Mouse (Mus musculus): ENCODE data around the gene Heg1.

Heg1 gene

GRCm38 (mm10) chr16:33708585-33709397, 24.6 kb downstream of the Heg1 start:
- DNase-seq = no peak

DNA sequence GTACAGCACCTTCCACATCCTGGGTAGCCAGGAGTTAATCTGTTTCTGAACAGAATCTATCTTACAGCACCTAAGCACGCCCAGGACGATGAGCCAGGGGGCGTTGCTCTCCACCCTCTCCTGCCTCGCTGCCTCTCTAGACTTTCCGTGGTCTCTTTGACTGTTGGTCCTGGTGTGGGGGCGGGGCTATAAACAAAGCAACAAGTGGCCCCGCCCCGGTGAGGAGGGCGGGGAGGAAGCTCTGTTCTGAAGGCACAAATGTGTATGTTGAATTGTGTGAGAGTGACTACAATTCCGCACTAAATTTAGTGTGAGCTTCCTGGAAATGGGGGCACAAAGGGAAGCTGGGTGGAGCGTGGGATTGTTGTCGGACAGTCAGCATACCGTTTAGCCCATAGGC, 30.1 kb downstream of the Heg1 start:
- peak; percentile 98 for DNase-seq

- DNase-seq = no peak
Measured at GRCm38 (mm10) chr16:33723241-33723640, 39.1 kb downstream of the Heg1 start.

DNA sequence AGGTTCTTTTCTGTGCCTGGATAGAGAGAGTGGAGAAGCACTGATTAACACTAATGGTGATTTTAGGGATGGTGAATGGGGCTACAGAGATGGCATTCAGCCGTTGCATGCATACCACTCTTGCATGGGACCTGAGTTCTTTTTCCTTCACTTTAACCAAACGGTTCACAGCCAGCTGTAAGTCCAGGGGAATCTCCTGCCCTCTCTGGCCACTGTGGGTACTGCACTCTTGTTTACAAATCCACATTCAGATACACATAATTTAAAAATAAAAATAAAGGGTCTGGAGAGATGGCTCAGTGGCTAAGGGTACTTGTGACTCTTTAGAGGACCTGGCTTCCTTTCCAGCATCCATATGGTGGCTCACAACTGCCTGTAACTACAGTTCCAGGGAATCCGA, 39.8 kb downstream of the Heg1 start:
- DNase-seq = no peak

GRCm38 (mm10) chr16:33726261-33726660, 42.1 kb downstream of the Heg1 start:
- DNase-seq = no peak

GRCm38 (mm10) chr16:33726892-33727291, 42.7 kb downstream of the Heg1 start:
- DNase-seq = no peak

GRCm38 (mm10) chr16:33728427-33728826, 44.3 kb downstream of the Heg1 start:
- DNase-seq = no peak

GRCm38 (mm10) chr16:33731291-33731690, 47.1 kb downstream of the Heg1 start:
- no peak for DNase-seq

GRCm38 (mm10) chr16:33732237-33732749, 48.1 kb downstream of the Heg1 start:
- DNase-seq = no peak

GRCm38 (mm10) chr16:33732846-33733580, 48.8 kb downstream of the Heg1 start:
- DNase-seq = no peak

DNA sequence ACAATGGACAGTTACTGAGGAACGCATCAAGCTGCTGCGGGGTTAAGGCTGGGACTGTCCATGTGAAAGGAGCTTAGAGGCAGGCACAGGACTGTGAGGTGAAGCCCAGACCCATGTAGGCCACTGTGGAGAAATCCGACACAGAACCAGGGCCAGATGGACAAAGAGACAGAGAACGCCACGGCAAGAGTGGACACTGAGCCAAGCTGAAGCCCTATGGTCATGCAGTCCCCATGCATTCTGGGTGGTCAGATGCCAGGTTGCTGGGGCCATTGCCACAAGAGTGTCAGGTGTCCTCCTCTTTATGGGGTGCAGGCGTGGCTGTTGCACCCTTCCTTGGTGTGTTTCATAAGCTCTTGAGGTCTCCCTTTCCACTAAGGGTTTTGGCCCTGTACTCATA, 49.7 kb downstream of the Heg1 start:
- no peak for DNase-seq

GRCm38 (mm10) chr16:33734545-33734944, 50.4 kb downstream of the Heg1 start:
- DNase-seq = no peak

GRCm38 (mm10) chr16:33735238-33735637, 51.1 kb downstream of the Heg1 start:
- no peak for DNase-seq

- no peak for DNase-seq
Measured at GRCm38 (mm10) chr16:33735791-33736190, 51.6 kb downstream of the Heg1 start.

- DNase-seq = no peak
Measured at GRCm38 (mm10) chr16:33736746-33737145, 52.6 kb downstream of the Heg1 start.

- DNase-seq = no peak
Measured at GRCm38 (mm10) chr16:33738949-33739719, 55.0 kb downstream of the Heg1 start.

GRCm38 (mm10) chr16:33739802-33740201, 55.6 kb downstream of the Heg1 start:
- peak; percentile 97 for DNase-seq

GRCm38 (mm10) chr16:33740416-33740815, 56.2 kb downstream of the Heg1 start:
- DNase-seq = peak; percentile 94

GRCm38 (mm10) chr16:33741795-33742194, 57.6 kb downstream of the Heg1 start:
- DNase-seq = peak; percentile 93

- DNase-seq = no peak
Measured at GRCm38 (mm10) chr16:33742233-33742632, 58.1 kb downstream of the Heg1 start.

DNA sequence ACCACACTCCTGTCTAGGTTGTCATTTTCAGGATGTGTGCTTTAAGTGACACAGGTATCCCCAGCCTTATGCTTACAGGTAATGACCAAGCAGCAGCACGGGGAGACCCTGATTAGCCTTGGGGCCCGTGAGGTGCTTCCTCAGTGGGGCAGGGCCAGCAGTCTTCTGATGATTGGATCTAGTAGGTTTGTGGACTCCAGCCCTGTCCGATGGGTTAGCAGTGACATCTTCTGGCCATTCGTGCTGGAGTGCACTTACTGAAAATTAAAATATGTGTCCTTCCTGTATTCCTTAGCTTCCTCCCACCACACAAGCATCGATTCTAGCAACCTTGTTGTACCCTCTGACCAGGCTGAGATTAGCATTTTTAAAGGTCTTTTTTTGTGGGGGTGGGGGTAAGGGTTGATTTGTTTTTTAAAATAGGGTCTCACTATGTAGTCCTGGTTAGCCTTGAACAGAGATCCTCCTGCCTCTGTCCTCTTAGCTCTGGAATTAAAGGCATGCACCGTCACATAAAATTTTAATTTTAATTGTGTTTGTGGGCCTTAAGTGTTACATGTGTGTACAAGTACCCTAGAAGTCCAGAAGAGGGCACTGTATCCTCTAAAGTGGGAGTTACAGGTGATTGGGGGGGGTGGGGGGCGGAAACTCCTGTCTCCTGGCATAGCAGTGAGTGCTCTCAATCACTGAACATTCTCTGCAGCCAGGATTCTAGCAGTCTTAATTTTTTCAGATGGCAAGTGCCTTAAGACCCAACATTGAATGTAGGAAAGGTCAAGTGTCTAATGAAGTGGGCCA, 60.7 kb downstream of the Heg1 start:
- no peak for DNase-seq

GRCm38 (mm10) chr16:33745457-33745856, 61.3 kb downstream of the Heg1 start:
- DNase-seq = no peak

All from heart, adult 11 months (tissue).